Mouse (Mus musculus): Measurements from ENCODE around the gene Large2. TPM values are rescaled to one million over a fixed set of nuclear protein-coding genes. Genes with fewer than 3 reads are reported as not detected.

Large2 gene
- polyA plus RNA-seq, 1 experiment from 2014 or later: 2.2 TPM

- 6% methylated on average over 26 of the region's 26 CpGs for WGBS
- H3K4me1 ChIP-seq (ENCODE audit: control insufficient read depth, insufficient read depth, low read length): peaks cover 49% of the 10 kb centered on the region
- H3K36me3 ChIP-seq (ENCODE audit: control insufficient read depth, insufficient read depth, low read length): no peaks in the 10 kb centered on the region
- no peaks in the 10 kb centered on the region for H3K27me3 ChIP-seq (ENCODE audit: control insufficient read depth, insufficient read depth, low read length)
- ATAC-seq (ENCODE audit: low read depth): no peak
- H3K9me3 ChIP-seq (ENCODE audit: control insufficient read depth, low read length): no peaks in the 10 kb centered on the region
- H3K4me3 ChIP-seq (ENCODE audit: low read depth, low read length): peak overlapping the region; percentile 26
- peak overlapping the region; percentile 56 for H3K4me2 ChIP-seq (ENCODE audit: low read depth, low read length)
- peak overlapping the region; percentile 50 for H3K9ac ChIP-seq (replicated peaks; ENCODE audit: low read depth, low read length)
- H3K27ac ChIP-seq (ENCODE audit: low read depth, low read length): peak overlapping the region; percentile 86
Measured at GRCm38 (mm10) chr2:92392318-92393264, 17.9 kb upstream of the Large2 start.

GRCm38 (mm10) chr2:92391703-92392317 lies 17.1 kb upstream of the Large2 start:
- peak overlapping the region; percentile 50 for H3K9ac ChIP-seq (replicated peaks; ENCODE audit: low read depth, low read length)
- no peaks in the 10 kb centered on the region for H3K27me3 ChIP-seq (ENCODE audit: control insufficient read depth, insufficient read depth, low read length)
- H3K9me3 ChIP-seq (ENCODE audit: control insufficient read depth, low read length): no peaks in the 10 kb centered on the region
- H3K27ac ChIP-seq (ENCODE audit: low read depth, low read length): peak overlapping the region; percentile 86
- WGBS: 18% methylated on average over 11 of the region's 11 CpGs
- peak overlapping the region; percentile 26 for H3K4me3 ChIP-seq (ENCODE audit: low read depth, low read length)
- peaks cover 54% of the 10 kb centered on the region for H3K4me1 ChIP-seq (ENCODE audit: control insufficient read depth, insufficient read depth, low read length)
- H3K36me3 ChIP-seq (ENCODE audit: control insufficient read depth, insufficient read depth, low read length): peaks cover 6% of the 10 kb centered on the region; the same call in 1 of the 2 replicates
- peak overlapping the region; percentile 56 for H3K4me2 ChIP-seq (ENCODE audit: low read depth, low read length)
- no peak for ATAC-seq (ENCODE audit: low read depth)

- H3K4me2 ChIP-seq (ENCODE audit: low read depth, low read length): peak overlapping the region; percentile 56; the same call in 1 of the 2 replicates
- no peak overlapping the region for H3K4me3 ChIP-seq (ENCODE audit: low read depth, low read length)
- peaks cover 12% of the 10 kb centered on the region for H3K36me3 ChIP-seq (ENCODE audit: control insufficient read depth, insufficient read depth, low read length)
- H3K27ac ChIP-seq (ENCODE audit: low read depth, low read length): peak overlapping the region; percentile 86
- peaks cover 54% of the 10 kb centered on the region for H3K4me1 ChIP-seq (ENCODE audit: control insufficient read depth, insufficient read depth, low read length)
- no peaks in the 10 kb centered on the region for H3K9me3 ChIP-seq (ENCODE audit: control insufficient read depth, low read length)
- no peaks in the 10 kb centered on the region for H3K27me3 ChIP-seq (ENCODE audit: control insufficient read depth, insufficient read depth, low read length)
- no peak for ATAC-seq (ENCODE audit: low read depth)
- no peak overlapping the region for H3K9ac ChIP-seq (replicated peaks; ENCODE audit: low read depth, low read length)
- 84% methylated on average over 8 of the region's 8 CpGs for WGBS
Measured at GRCm38 (mm10) chr2:92391116-92391515, 16.4 kb upstream of the Large2 start.

- WGBS: 79% methylated on average over 6 of the region's 6 CpGs
- ATAC-seq (ENCODE audit: low read depth): no peak
- Histone ChIP-seq H3K27ac (ENCODE audit: low read depth, low read length) (peak overlapping the region; percentile 85), H3K9me3 (ENCODE audit: control insufficient read depth, low read length) (no peaks in the 10 kb centered on the region), H3K4me1 (ENCODE audit: control insufficient read depth, insufficient read depth, low read length) (peaks cover 54% of the 10 kb centered on the region), H3K4me2 (ENCODE audit: low read depth, low read length) (peak overlapping the region; percentile 58; the same call in 1 of the 2 replicates), H3K36me3 (ENCODE audit: control insufficient read depth, insufficient read depth, low read length) (peaks cover 19% of the 10 kb centered on the region), H3K9ac (replicated peaks; ENCODE audit: low read depth, low read length) (no peak overlapping the region), H3K4me3 (ENCODE audit: low read depth, low read length) (no peak overlapping the region), H3K27me3 (ENCODE audit: control insufficient read depth, insufficient read depth, low read length) (no peaks in the 10 kb centered on the region)
Measured at GRCm38 (mm10) chr2:92390206-92390930, 15.7 kb upstream of the Large2 start.

- under 1% methylated on average over 10 of the region's 10 CpGs for WGBS
- no peaks in the 10 kb centered on the region for H3K9me3 ChIP-seq (ENCODE audit: control insufficient read depth, low read length)
- peak overlapping the region; percentile 85 for H3K27ac ChIP-seq (ENCODE audit: low read depth, low read length)
- H3K4me2 ChIP-seq (ENCODE audit: low read depth, low read length): peak overlapping the region; percentile 58
- H3K36me3 ChIP-seq (ENCODE audit: control insufficient read depth, insufficient read depth, low read length): peaks cover 27% of the 10 kb centered on the region
- H3K9ac ChIP-seq (replicated peaks; ENCODE audit: low read depth, low read length): peak overlapping the region; percentile 87; the same call in 1 of the 2 replicates
- H3K4me1 ChIP-seq (ENCODE audit: control insufficient read depth, insufficient read depth, low read length): peaks cover 54% of the 10 kb centered on the region
- H3K27me3 ChIP-seq (ENCODE audit: control insufficient read depth, insufficient read depth, low read length): no peaks in the 10 kb centered on the region
- H3K4me3 ChIP-seq (ENCODE audit: low read depth, low read length): peak overlapping the region; percentile 72
- ATAC-seq (ENCODE audit: low read depth): peak; percentile 5
Measured at GRCm38 (mm10) chr2:92389645-92390044, 15.0 kb upstream of the Large2 start.

- peak overlapping the region; percentile 85 for H3K27ac ChIP-seq (ENCODE audit: low read depth, low read length)
- peak; percentile 94 for ATAC-seq (ENCODE audit: low read depth)
- 1% methylated on average over 57 of the region's 62 CpGs for WGBS
- H3K27me3 ChIP-seq (ENCODE audit: control insufficient read depth, insufficient read depth, low read length): no peaks in the 10 kb centered on the region
- no peaks in the 10 kb centered on the region for H3K9me3 ChIP-seq (ENCODE audit: control insufficient read depth, low read length)
- H3K9ac ChIP-seq (replicated peaks; ENCODE audit: low read depth, low read length): peak overlapping the region; percentile 87
- H3K4me3 ChIP-seq (ENCODE audit: low read depth, low read length): peak overlapping the region; percentile 72
- peak overlapping the region; percentile 58 for H3K4me2 ChIP-seq (ENCODE audit: low read depth, low read length)
- peaks cover 54% of the 10 kb centered on the region for H3K4me1 ChIP-seq (ENCODE audit: control insufficient read depth, insufficient read depth, low read length)
- H3K36me3 ChIP-seq (ENCODE audit: control insufficient read depth, insufficient read depth, low read length): peaks cover 31% of the 10 kb centered on the region
Measured at GRCm38 (mm10) chr2:92388891-92389641, 14.4 kb upstream of the Large2 start.

- Histone ChIP-seq H3K27me3 (ENCODE audit: control insufficient read depth, insufficient read depth, low read length) (no peaks in the 10 kb centered on the region), H3K36me3 (ENCODE audit: control insufficient read depth, insufficient read depth, low read length) (peaks cover 36% of the 10 kb centered on the region), H3K9ac (replicated peaks; ENCODE audit: low read depth, low read length) (peak overlapping the region; percentile 87), H3K27ac (ENCODE audit: low read depth, low read length) (peak overlapping the region; percentile 85; the same call in 1 of the 2 replicates), H3K4me1 (ENCODE audit: control insufficient read depth, insufficient read depth, low read length) (peaks cover 51% of the 10 kb centered on the region), H3K4me3 (ENCODE audit: low read depth, low read length) (peak overlapping the region; percentile 72), H3K4me2 (ENCODE audit: low read depth, low read length) (peak overlapping the region; percentile 58), H3K9me3 (ENCODE audit: control insufficient read depth, low read length) (no peaks in the 10 kb centered on the region)
- ATAC-seq (ENCODE audit: low read depth): no peak
- WGBS: 29% methylated on average over 3 of the region's 3 CpGs
Measured at GRCm38 (mm10) chr2:92388081-92388517, 13.4 kb upstream of the Large2 start.

- peak overlapping the region; percentile 58 for H3K4me2 ChIP-seq (ENCODE audit: low read depth, low read length)
- H3K4me1 ChIP-seq (ENCODE audit: control insufficient read depth, insufficient read depth, low read length): peaks cover 47% of the 10 kb centered on the region
- ATAC-seq (ENCODE audit: low read depth): no peak
- H3K36me3 ChIP-seq (ENCODE audit: control insufficient read depth, insufficient read depth, low read length): peaks cover 39% of the 10 kb centered on the region
- H3K4me3 ChIP-seq (ENCODE audit: low read depth, low read length): no peak overlapping the region
- H3K27me3 ChIP-seq (ENCODE audit: control insufficient read depth, insufficient read depth, low read length): no peaks in the 10 kb centered on the region
- 68% methylated on average over 4 of the region's 4 CpGs for WGBS
- H3K27ac ChIP-seq (ENCODE audit: low read depth, low read length): no peak overlapping the region
- 0 out of 2 replicates have a peak overlapping the region, but pooled peaks have one; percentile 28 for H3K9ac ChIP-seq (replicated peaks; ENCODE audit: low read depth, low read length)
- H3K9me3 ChIP-seq (ENCODE audit: control insufficient read depth, low read length): no peaks in the 10 kb centered on the region
Measured at GRCm38 (mm10) chr2:92387646-92388045, 13.0 kb upstream of the Large2 start.

All from neural tube, embryonic 14.5 days (tissue).